Mouse (Mus musculus): ENCODE measurements around the gene BC004004. TPM values are rescaled to one million over a fixed set of nuclear protein-coding genes. Genes with fewer than 3 reads are reported as not detected.
A peak's percentile ranks its signal among the peaks of the same experiment; 100 is the strongest.

BC004004 gene
- polyA plus RNA-seq, 1 experiment from 2014 or later, result 58.2 TPM

- WGBS, result 85% methylated on average over 6 of the region's 6 CpGs
- H3K4me2 ChIP-seq (ENCODE audit: low read depth, low read length, severe bottlenecking), result no peak overlapping the region
- no peak overlapping the region for H3K4me3 ChIP-seq (ENCODE audit: low read depth, low read length)
- H3K9ac ChIP-seq (ENCODE audit: low read length), result no peak overlapping the region
- H3K27me3 ChIP-seq (ENCODE audit: control insufficient read depth, insufficient read depth, low read length), result no peaks in the 10 kb centered on the region
- no peak for DNase-seq (ENCODE audit: low spot score)
- 0 out of 2 replicates have a peak, but pooled peaks cover 2% of the 10 kb centered on the region for H3K4me1 ChIP-seq (replicated peaks; ENCODE audit: control insufficient read depth, insufficient read depth, low read length)
- H3K36me3 ChIP-seq (ENCODE audit: control insufficient read depth, insufficient read depth, low read length), result no peaks in the 10 kb centered on the region; the same call in 1 of the 2 replicates
- H3K27ac ChIP-seq (ENCODE audit: low read depth, low read length), result no peak overlapping the region
- no peaks in the 10 kb centered on the region for H3K9me3 ChIP-seq (ENCODE audit: control insufficient read depth, low read length)
- no peak for ATAC-seq (replicated peaks; ENCODE audit: low FRiP score)
Observed at GRCm38 (mm10) chr17:29256507-29256906, 12.1 kb upstream of the BC004004 start.

- DNase-seq (ENCODE audit: low spot score), result no peak
- no peak overlapping the region for H3K4me3 ChIP-seq (ENCODE audit: low read depth, low read length)
- 94% methylated on average over 10 of the region's 10 CpGs for WGBS
- H3K9ac ChIP-seq (ENCODE audit: low read length), result no peak overlapping the region
- H3K27ac ChIP-seq (ENCODE audit: low read depth, low read length), result no peak overlapping the region
- H3K9me3 ChIP-seq (ENCODE audit: control insufficient read depth, low read length), result no peaks in the 10 kb centered on the region
- no peaks in the 10 kb centered on the region; the same call in 1 of the 2 replicates for H3K36me3 ChIP-seq (ENCODE audit: control insufficient read depth, insufficient read depth, low read length)
- H3K27me3 ChIP-seq (ENCODE audit: control insufficient read depth, insufficient read depth, low read length), result no peaks in the 10 kb centered on the region
- no peak for ATAC-seq (replicated peaks; ENCODE audit: low FRiP score)
- peaks cover 3% of the 10 kb centered on the region; the same call in 1 of the 2 replicates for H3K4me1 ChIP-seq (replicated peaks; ENCODE audit: control insufficient read depth, insufficient read depth, low read length)
- no peak overlapping the region for H3K4me2 ChIP-seq (ENCODE audit: low read depth, low read length, severe bottlenecking)
Observed at GRCm38 (mm10) chr17:29257001-29257511, 11.5 kb upstream of the BC004004 start.

DNA sequence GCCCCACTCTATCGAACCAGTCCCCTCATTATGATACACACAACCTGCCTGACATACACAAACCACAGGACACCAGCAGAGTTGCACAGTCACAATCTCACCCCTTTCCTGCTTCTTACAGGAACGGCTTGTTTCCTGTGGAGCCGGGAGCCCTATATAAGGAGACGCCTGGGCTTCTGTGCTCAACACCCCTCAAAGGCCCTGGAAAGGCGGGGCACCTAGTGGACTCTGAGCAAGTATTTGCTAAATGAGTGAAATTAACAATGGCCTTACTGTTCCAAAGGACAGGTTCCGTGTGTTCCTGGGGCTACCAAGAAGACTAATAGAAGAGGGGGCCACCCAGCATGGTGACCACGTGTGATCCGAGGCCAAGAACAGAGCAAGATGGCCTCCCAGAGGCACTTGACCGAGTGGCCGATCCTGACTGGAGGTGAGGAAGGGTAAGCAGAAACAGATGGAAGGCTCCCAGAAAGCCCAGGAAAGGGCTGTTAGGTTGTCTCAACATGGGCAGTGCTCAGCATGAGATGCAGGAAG is 10.5 kb upstream of the BC004004 start:
- H3K4me2 ChIP-seq (ENCODE audit: low read depth, low read length, severe bottlenecking), result no peak overlapping the region
- no peak overlapping the region for H3K9ac ChIP-seq (ENCODE audit: low read length)
- ATAC-seq (replicated peaks; ENCODE audit: low FRiP score) (no peak), DNase-seq (ENCODE audit: low spot score) (no peak)
- WGBS, result 83% methylated on average over 10 of the region's 10 CpGs
- H3K4me1 ChIP-seq (replicated peaks; ENCODE audit: control insufficient read depth, insufficient read depth, low read length), result peaks cover 8% of the 10 kb centered on the region; the same call in 1 of the 2 replicates
- no peaks in the 10 kb centered on the region; the same call in 1 of the 2 replicates for H3K36me3 ChIP-seq (ENCODE audit: control insufficient read depth, insufficient read depth, low read length)
- no peaks in the 10 kb centered on the region for H3K27me3 ChIP-seq (ENCODE audit: control insufficient read depth, insufficient read depth, low read length)
- no peak overlapping the region for H3K4me3 ChIP-seq (ENCODE audit: low read depth, low read length)
- H3K27ac ChIP-seq (ENCODE audit: low read depth, low read length), result no peak overlapping the region
- H3K9me3 ChIP-seq (ENCODE audit: control insufficient read depth, low read length), result no peaks in the 10 kb centered on the region

DNA sequence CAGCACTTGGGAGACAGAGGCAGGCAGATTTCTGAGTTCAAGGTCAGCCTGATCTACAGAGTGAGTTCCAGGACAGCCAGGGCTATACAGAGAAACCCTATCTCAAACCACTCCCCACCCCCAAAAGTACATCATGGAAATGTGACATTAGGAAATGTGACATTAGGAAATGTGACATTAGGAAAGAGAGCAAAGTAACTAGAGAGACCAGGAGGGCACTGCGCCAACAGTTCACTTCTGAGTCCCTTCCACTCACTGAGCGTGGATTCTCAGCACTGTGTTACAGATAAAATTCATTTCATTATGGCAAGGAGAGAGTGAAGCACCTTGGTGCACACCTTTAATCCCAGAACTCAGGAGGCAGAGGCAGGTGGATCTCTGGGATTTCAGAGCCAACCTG is 9.7 kb upstream of the BC004004 start:
- no peaks in the 10 kb centered on the region for H3K9me3 ChIP-seq (ENCODE audit: control insufficient read depth, low read length)
- ATAC-seq (replicated peaks; ENCODE audit: low FRiP score), result no peak
- no peak overlapping the region for H3K4me3 ChIP-seq (ENCODE audit: low read depth, low read length)
- no peak overlapping the region for H3K4me2 ChIP-seq (ENCODE audit: low read depth, low read length, severe bottlenecking)
- H3K27ac ChIP-seq (ENCODE audit: low read depth, low read length), result no peak overlapping the region
- 100% methylated on average over 2 of the region's 2 CpGs for WGBS
- no peaks in the 10 kb centered on the region; the same call in 1 of the 2 replicates for H3K36me3 ChIP-seq (ENCODE audit: control insufficient read depth, insufficient read depth, low read length)
- peak overlapping the region; percentile 8; the same call in 1 of the 2 replicates for H3K9ac ChIP-seq (ENCODE audit: low read length)
- H3K27me3 ChIP-seq (ENCODE audit: control insufficient read depth, insufficient read depth, low read length), result no peaks in the 10 kb centered on the region
- DNase-seq (ENCODE audit: low spot score), result no peak
- H3K4me1 ChIP-seq (replicated peaks; ENCODE audit: control insufficient read depth, insufficient read depth, low read length), result peaks cover 9% of the 10 kb centered on the region; the same call in 1 of the 2 replicates

GRCm38 (mm10) chr17:29259489-29259888 is 9.1 kb upstream of the BC004004 start:
- Histone ChIP-seq H3K4me3 (ENCODE audit: low read depth, low read length) (no peak overlapping the region), H3K27ac (ENCODE audit: low read depth, low read length) (no peak overlapping the region), H3K4me1 (replicated peaks; ENCODE audit: control insufficient read depth, insufficient read depth, low read length) (peaks cover 11% of the 10 kb centered on the region; the same call in 1 of the 2 replicates), H3K9ac (ENCODE audit: low read length) (peak overlapping the region; percentile 8; the same call in 1 of the 2 replicates), H3K27me3 (ENCODE audit: control insufficient read depth, insufficient read depth, low read length) (no peaks in the 10 kb centered on the region), H3K9me3 (ENCODE audit: control insufficient read depth, low read length) (no peaks in the 10 kb centered on the region), H3K36me3 (ENCODE audit: control insufficient read depth, insufficient read depth, low read length) (no peaks in the 10 kb centered on the region; the same call in 1 of the 2 replicates), H3K4me2 (ENCODE audit: low read depth, low read length, severe bottlenecking) (no peak overlapping the region)
- ATAC-seq (replicated peaks; ENCODE audit: low FRiP score) (no peak), DNase-seq (ENCODE audit: low spot score) (peak; percentile 89)
- 6% methylated on average over 3 of the region's 3 CpGs for WGBS

GRCm38 (mm10) chr17:29260501-29260900 is 8.1 kb upstream of the BC004004 start:
- no peaks in the 10 kb centered on the region; the same call in 1 of the 2 replicates for H3K36me3 ChIP-seq (ENCODE audit: control insufficient read depth, insufficient read depth, low read length)
- no peaks in the 10 kb centered on the region for H3K9me3 ChIP-seq (ENCODE audit: control insufficient read depth, low read length)
- H3K4me2 ChIP-seq (ENCODE audit: low read depth, low read length, severe bottlenecking), result no peak overlapping the region
- no peak for ATAC-seq (replicated peaks; ENCODE audit: low FRiP score)
- H3K27me3 ChIP-seq (ENCODE audit: control insufficient read depth, insufficient read depth, low read length), result no peaks in the 10 kb centered on the region
- DNase-seq (ENCODE audit: low spot score), result no peak
- H3K4me1 ChIP-seq (replicated peaks; ENCODE audit: control insufficient read depth, insufficient read depth, low read length), result peaks cover 12% of the 10 kb centered on the region; the same call in 1 of the 2 replicates
- H3K9ac ChIP-seq (ENCODE audit: low read length), result no peak overlapping the region
- no peak overlapping the region for H3K27ac ChIP-seq (ENCODE audit: low read depth, low read length)
- WGBS, result 88% methylated on average over 15 of the region's 15 CpGs
- no peak overlapping the region for H3K4me3 ChIP-seq (ENCODE audit: low read depth, low read length)

DNA sequence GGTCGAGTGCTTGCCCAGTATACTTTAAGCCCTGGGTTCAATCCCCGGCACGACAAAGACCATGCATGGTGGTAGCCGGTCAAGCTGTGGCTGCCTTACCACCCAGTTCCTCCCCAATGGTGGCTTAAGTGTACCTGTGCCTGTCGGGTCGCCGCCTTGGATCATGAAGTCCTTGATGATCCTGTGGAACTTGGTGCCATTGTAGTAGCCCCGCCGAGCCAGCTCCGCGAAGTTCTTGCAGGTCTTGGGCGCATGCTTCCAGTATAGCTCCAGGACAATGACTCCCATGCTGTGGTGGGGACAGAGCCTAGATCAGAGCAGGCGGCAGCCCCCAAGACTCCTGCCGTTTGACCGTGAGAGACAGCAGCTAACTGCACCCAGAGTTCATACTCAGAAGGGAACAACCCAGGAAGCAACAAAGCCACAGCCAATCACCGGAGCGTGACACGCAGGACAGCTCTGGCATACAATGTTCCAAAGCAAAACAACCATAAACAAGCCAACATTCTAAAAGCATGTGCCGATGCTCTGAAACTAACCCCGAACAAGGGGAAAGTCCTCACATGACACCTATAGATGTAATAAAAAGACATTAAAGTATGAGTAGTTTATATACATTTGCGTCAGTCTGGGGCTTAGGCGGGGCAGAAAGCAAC is 6.9 kb upstream of the BC004004 start:
- H3K4me3 ChIP-seq (ENCODE audit: low read depth, low read length), result no peak overlapping the region
- H3K4me1 ChIP-seq (replicated peaks; ENCODE audit: control insufficient read depth, insufficient read depth, low read length), result peaks cover 12% of the 10 kb centered on the region; the same call in 1 of the 2 replicates
- no peak overlapping the region; the same call in 1 of the 2 replicates for H3K9ac ChIP-seq (ENCODE audit: low read length)
- ATAC-seq (replicated peaks; ENCODE audit: low FRiP score) (no peak), DNase-seq (ENCODE audit: low spot score) (no peak)
- no peak overlapping the region for H3K27ac ChIP-seq (ENCODE audit: low read depth, low read length)
- H3K27me3 ChIP-seq (ENCODE audit: control insufficient read depth, insufficient read depth, low read length), result no peaks in the 10 kb centered on the region
- no peak overlapping the region for H3K4me2 ChIP-seq (ENCODE audit: low read depth, low read length, severe bottlenecking)
- 93% methylated on average over 22 of the region's 22 CpGs for WGBS
- H3K36me3 ChIP-seq (ENCODE audit: control insufficient read depth, insufficient read depth, low read length), result no peaks in the 10 kb centered on the region; the same call in 1 of the 2 replicates
- H3K9me3 ChIP-seq (ENCODE audit: control insufficient read depth, low read length), result no peaks in the 10 kb centered on the region

GRCm38 (mm10) chr17:29262259-29262649 is 6.3 kb upstream of the BC004004 start:
- no peak for DNase-seq (ENCODE audit: low spot score)
- WGBS, result 64% methylated on average over 2 of the region's 2 CpGs
- Histone ChIP-seq H3K27ac (ENCODE audit: low read depth, low read length) (no peak overlapping the region), H3K9ac (ENCODE audit: low read length) (no peak overlapping the region; the same call in 1 of the 2 replicates), H3K36me3 (ENCODE audit: control insufficient read depth, insufficient read depth, low read length) (no peaks in the 10 kb centered on the region; the same call in 1 of the 2 replicates), H3K4me2 (ENCODE audit: low read depth, low read length, severe bottlenecking) (no peak overlapping the region; the same call in 1 of the 2 replicates), H3K4me3 (ENCODE audit: low read depth, low read length) (0 out of 2 replicates have a peak overlapping the region, but pooled peaks have one; percentile 5), H3K4me1 (replicated peaks; ENCODE audit: control insufficient read depth, insufficient read depth, low read length) (peaks cover 12% of the 10 kb centered on the region; the same call in 1 of the 2 replicates), H3K9me3 (ENCODE audit: control insufficient read depth, low read length) (no peaks in the 10 kb centered on the region), H3K27me3 (ENCODE audit: control insufficient read depth, insufficient read depth, low read length) (no peaks in the 10 kb centered on the region)
- ATAC-seq (replicated peaks; ENCODE audit: low FRiP score), result no peak
